Mouse (Mus musculus) stomach, embryonic 16.5 days (tissue): Measurements from ENCODE around the gene Irak3. TPM values are rescaled to one million over a fixed set of nuclear protein-coding genes. Genes with fewer than 3 reads are reported as not detected.

Source experiments
- ATAC-seq: fragments of 200-750 bp; cut with Nextera tagmentation; 2 replicates; pipeline ENCODE4 v1.8.0; 2017; ENCODE audit warnings: moderate number of reproducible peaks, moderate TSS enrichment; ENCODE audit not compliant: insufficient read depth, low FRiP score
- H3K27ac ChIP-seq: fragments of 300-500 bp; sonication (generic); 2 replicates; pipeline ENCODE4 v1.5.1; 2014; ENCODE audit warnings: low read length
- H3K27me3 ChIP-seq: fragments of 300-500 bp; sonication (generic); 2 replicates; pipeline ENCODE4 v1.6.1; 2014; ENCODE audit warnings: low read length, control low read depth, mixed read lengths; ENCODE audit not compliant: control insufficient read depth, insufficient read depth
- H3K36me3 ChIP-seq: fragments of 300-500 bp; sonication (generic); 2 replicates; pipeline ENCODE4 v1.6.1; 2014; ENCODE audit warnings: low read length; ENCODE audit not compliant: control insufficient read depth, insufficient read depth
- H3K4me1 ChIP-seq: fragments of 300-500 bp; sonication (generic); 2 replicates; pipeline ENCODE4 v1.6.1; 2014; ENCODE audit warnings: low read length, control low read depth, mixed read lengths; ENCODE audit not compliant: control insufficient read depth, insufficient read depth
- H3K4me2 ChIP-seq: fragments of 300-500 bp; sonication (generic); 2 replicates; pipeline ENCODE4 v1.6.1; 2014; ENCODE audit warnings: low read depth, low read length, mixed read lengths
- H3K4me3 ChIP-seq: fragments of 300-500 bp; sonication (generic); replicated peaks from 2 replicates; pipeline ENCODE4 v1.5.1; 2014; ENCODE audit warnings: mild to moderate bottlenecking, low read length
- H3K9ac ChIP-seq: fragments of 300-500 bp; sonication (generic); 2 replicates; pipeline ENCODE4 v1.6.1; 2014; ENCODE audit warnings: low read length
- H3K9me3 ChIP-seq: fragments of 300-500 bp; sonication (generic); replicated peaks from 2 replicates; pipeline ENCODE4 v1.6.1; 2016; ENCODE audit warnings: low read length, control low read depth; ENCODE audit not compliant: control insufficient read depth
- WGBS: fragments of 180-500 bp; shearing (Covaris S2); extraction: QIAGEN DNeasy Blood & Tissue Kit; methylation state at CpG from one replicate; pipeline ENCODE4 v1.1.7; 2014; 5-methylcytosine and 5-hydroxymethylcytosine counted together
- polyA plus RNA-seq: library from polyadenylated mRNA; unstranded; fragments of >200 nt; fragmentation: Nextera tagmentation; extraction: Ambion mirVana; gene quantifications from 2 replicates; pipeline ENCODE4 v1.2.1, GENCODE M21; 2015

Irak3 gene
- polyA plus RNA-seq, 1 experiment from 2014 or later, result 1.1 TPM

DNA sequence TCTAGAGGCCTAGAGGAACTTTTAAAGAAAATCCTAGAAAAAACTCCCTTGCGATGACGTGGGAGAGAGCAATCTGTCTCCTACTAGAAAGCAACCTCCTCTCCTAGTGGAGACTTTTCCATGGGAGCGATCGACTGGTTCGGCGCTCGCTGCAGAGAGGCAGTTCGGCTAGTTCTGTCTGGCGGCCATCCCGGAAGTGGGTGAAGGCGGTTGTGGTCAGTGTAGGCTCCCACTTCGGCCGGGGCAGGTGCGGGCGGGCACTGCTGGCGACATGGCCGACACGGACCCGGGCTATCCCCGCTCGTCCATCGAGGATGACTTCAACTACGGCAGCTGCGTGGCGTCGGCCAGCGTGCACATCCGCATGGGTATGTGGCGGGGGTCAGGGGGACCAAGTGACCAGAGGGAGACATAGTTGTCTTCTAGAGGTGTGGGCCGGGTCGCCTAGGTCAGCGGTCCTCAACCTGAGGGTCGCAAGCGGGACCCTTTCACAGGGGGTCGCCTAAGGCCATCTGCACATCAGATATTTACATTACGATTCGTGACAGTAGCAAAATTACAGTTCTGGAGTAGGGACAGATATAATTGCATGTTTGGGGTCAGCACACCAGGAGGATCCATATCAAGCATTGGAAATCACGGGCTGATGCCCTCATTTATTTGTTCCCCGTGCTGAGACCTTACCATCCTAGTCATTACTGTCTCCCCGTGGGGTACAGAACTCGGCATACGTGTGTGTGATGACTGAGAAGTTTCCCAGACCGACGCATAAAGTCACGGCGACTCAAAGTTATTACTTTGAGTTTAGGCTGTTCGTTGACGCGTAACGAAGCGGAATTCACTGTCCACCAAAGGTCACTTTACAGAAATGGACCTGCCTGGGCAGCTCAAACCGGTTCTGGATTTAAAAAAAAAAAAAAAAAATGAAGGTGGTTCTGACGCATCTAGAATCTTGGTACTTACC, 6.9 kb upstream of the Irak3 start:
- Histone ChIP-seq H3K9ac (peak overlapping the region; percentile 80), H3K4me1 (peaks cover 6% of the 10 kb centered on the region; the same call in 1 of the 2 replicates), H3K27me3 (no peaks in the 10 kb centered on the region), H3K4me3 (peak overlapping the region; percentile 86), H3K36me3 (no peaks in the 10 kb centered on the region), H3K9me3 (no peaks in the 10 kb centered on the region), H3K4me2 (peak overlapping the region; percentile 57), H3K27ac (peak overlapping the region; percentile 32)
- WGBS, result 2% methylated on average over 53 of the region's 53 CpGs
- peak; percentile 86 for ATAC-seq

DNA sequence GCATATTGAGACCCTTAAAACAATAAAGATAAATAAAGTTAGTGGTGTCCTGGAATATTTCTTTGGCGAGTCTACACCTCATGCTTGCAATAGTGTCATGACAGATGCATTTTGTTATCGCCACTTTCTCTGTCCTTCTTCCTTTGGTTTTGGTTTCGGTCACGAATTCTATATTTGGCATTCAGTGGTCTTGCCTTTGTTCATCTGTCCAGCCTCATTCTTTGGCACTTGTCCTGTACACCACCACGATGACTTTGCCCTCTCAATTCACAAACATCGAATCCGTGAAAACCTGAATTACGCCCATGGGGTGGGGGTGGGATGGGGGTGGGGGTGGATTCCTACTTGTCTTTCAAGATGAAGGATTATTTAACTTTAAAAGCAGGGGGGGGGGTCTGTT, 6.1 kb upstream of the Irak3 start:
- H3K9ac ChIP-seq, result no peak overlapping the region
- H3K4me3 ChIP-seq, result no peak overlapping the region
- no peaks in the 10 kb centered on the region for H3K36me3 ChIP-seq
- H3K4me2 ChIP-seq, result no peak overlapping the region
- H3K4me1 ChIP-seq, result peaks cover 6% of the 10 kb centered on the region; the same call in 1 of the 2 replicates
- no peak for ATAC-seq
- no peaks in the 10 kb centered on the region for H3K27me3 ChIP-seq
- no peaks in the 10 kb centered on the region for H3K9me3 ChIP-seq
- H3K27ac ChIP-seq, result no peak overlapping the region
- 84% methylated on average over 8 of the region's 8 CpGs for WGBS

DNA sequence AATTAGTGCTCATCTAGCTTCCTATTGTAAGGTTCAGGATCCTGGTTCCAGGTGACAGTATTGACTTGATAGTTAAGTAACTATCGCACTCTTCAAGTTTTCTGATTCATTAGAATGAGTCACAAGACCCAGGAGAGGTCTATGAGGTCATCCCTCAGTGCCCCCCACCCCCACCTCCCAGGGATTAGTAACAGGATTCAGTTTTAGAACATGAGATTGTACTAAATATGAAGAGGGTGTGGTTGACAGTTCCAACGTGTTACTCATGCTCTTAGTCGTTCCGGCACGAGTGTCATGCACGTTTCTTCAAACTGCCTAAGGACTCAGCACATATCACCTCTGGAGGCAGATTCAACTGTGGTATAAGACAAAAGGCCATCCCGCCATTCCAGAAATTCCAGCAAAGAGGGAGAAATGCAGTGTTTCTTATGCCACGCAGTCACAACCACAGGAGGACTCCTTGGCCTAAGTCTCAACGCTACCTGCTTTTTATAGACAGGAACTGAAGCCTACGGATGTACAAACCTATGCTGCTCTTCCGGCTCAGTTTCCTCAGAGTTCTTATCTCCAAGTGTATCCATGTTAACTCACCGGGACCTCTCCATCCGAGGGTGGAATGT, 2.8 kb upstream of the Irak3 start:
- no peak overlapping the region for H3K9ac ChIP-seq
- no peak overlapping the region; the same call in 1 of the 2 replicates for H3K27ac ChIP-seq
- ATAC-seq, result no peak
- peaks cover 5% of the 10 kb centered on the region; the same call in 1 of the 2 replicates for H3K27me3 ChIP-seq
- H3K4me1 ChIP-seq, result peaks cover 4% of the 10 kb centered on the region; the same call in 1 of the 2 replicates
- H3K36me3 ChIP-seq, result no peaks in the 10 kb centered on the region
- H3K4me3 ChIP-seq, result no peak overlapping the region
- H3K9me3 ChIP-seq, result no peaks in the 10 kb centered on the region
- H3K4me2 ChIP-seq, result no peak overlapping the region
- 75% methylated on average over 13 of the region's 13 CpGs for WGBS

GRCm38 (mm10) chr10:120202467-120203250, 729 bp upstream of the Irak3 start:
- Histone ChIP-seq H3K4me1 (no peaks in the 10 kb centered on the region), H3K4me2 (peak overlapping the region; percentile 76), H3K36me3 (no peaks in the 10 kb centered on the region), H3K27ac (no peak overlapping the region), H3K9me3 (no peaks in the 10 kb centered on the region), H3K9ac (no peak overlapping the region), H3K4me3 (peak overlapping the region; percentile 61; the same call in 1 of the 2 replicates), H3K27me3 (peaks cover 5% of the 10 kb centered on the region; the same call in 1 of the 2 replicates)
- ATAC-seq, result no peak
- WGBS, result 65% methylated on average over 16 of the region's 16 CpGs

DNA sequence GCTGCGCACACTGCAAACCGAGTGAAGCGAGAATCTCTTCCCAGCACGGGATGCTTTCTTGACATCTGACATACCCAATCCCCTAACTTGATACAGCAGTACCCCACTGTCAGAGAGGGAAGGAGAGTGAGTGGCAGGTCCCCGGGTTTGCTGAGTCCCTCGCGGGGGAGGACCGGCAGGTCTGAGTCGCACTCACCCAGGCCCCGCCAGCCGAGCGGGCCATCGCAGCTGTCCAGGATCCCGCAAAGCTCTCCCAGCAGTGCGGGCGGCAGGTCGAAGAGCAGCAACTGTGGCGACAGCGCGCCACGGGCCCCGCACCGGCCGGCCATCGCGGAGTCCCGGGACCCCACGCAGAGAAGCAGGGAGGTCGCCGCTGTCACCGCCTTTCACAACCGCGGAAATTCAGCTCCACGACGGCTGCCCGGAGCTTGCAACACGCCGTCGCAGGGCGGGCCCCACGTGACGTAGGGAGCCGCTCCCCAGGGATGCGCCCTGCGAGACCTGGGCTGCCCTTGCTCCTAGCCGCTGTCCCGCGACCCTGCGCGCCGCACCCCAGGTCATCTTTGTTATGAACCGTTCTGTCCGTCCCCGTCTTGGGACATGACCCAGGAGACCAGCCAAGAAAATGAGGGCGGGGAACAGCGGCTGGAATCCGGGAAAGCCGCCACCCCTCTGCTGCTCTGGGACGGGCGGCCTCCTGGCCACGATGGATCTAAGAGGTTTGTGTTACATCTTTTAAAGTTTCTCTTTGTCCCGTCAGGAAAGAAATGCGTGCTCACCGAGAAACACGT, 604 bp downstream of the Irak3 start, which contains the start of gene Tmbim4:
TSS of gene Tmbim4 (plus strand) at position 460 of the 791 bp plus-strand sequence.
- Histone ChIP-seq H3K4me3 (peak within 1 kb of the TSS; percentile 61), H3K27ac (peak within 1 kb of the TSS; percentile 5; the same call in 1 of the 2 replicates)

DNA sequence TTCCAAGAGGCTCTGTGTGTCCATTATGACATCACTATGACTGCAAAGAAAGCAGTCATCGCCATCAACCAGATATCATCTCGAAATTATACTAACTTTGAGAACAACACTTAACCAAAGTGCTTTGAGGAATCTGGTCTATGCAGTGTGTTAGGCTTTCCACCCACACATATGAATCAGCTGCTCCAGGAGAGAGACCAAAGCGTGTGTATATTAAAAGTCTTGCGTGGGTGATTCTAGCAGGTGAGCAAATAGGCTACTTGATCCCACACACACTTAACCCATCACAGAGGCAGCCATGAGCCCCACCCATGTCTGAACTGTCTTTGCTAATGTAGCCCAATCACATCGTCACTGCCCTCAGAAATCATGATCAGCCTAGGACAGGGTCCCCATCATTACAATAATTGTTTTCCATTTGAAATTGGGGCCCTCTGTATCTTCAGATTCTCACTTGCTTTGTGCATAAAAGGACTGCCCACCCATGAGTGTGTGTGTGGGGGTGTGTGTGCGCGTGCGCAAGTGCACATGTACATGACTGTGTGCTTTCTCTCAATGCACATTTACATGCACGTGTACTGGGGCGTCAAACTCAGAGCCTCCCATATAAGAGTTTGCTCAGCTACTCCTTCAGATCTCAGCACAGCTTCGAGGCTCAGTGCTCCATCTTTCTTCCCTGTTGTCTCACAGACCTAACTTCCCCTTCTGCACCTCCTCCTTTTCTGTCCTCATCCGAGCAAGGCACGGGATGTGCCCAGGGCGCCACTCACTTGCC, 4.7 kb downstream of the Irak3 start:
- Histone ChIP-seq H3K9ac (no peak overlapping the region), H3K36me3 (no peaks in the 10 kb centered on the region), H3K9me3 (no peaks in the 10 kb centered on the region), H3K27ac (no peak overlapping the region), H3K4me2 (no peak overlapping the region), H3K4me1 (no peaks in the 10 kb centered on the region), H3K4me3 (no peak overlapping the region), H3K27me3 (peaks cover 5% of the 10 kb centered on the region; the same call in 1 of the 2 replicates)
- 73% methylated on average over 14 of the region's 14 CpGs for WGBS
- ATAC-seq, result no peak

More for the DNA sequence above, 604 bp downstream of the Irak3 start, which contains the start of gene Tmbim4:
- ATAC-seq, result peak; percentile 66; the same call in 1 of the 2 replicates
- Histone ChIP-seq H3K4me2 (peak within 1 kb of the TSS; percentile 76), H3K27me3 (peaks cover 5% of the 10 kb centered on the region; the same call in 1 of the 2 replicates), H3K4me1 (no peaks in the 10 kb centered on the region), H3K9me3 (no peaks in the 10 kb centered on the region), H3K36me3 (no peaks in the 10 kb centered on the region), H3K9ac (peak within 1 kb of the TSS; percentile 68)
- 1% methylated on average over 65 of the region's 65 CpGs for WGBS

DNA sequence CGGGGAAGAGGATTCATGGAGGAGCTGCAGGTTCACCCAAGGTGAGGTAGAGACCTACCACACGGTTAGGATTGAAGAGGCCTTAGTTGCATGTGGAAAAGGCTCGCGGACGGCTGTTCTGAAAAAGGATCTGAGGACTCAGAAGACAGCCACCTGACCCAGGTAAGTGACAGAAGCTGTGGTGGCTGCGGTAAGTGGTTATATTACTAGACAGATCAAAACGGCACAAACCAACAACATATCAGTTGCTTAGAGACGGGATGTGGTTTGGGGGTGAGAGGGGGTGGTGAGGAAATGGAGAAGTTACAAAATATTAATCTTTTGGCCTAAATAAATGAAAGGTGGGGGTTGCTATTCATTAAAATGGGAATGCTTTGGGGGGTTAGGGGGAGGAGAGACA, 8.7 kb downstream of the Irak3 start:
- no peaks in the 10 kb centered on the region for H3K27me3 ChIP-seq
- no peak overlapping the region for H3K4me2 ChIP-seq
- H3K36me3 ChIP-seq, result no peaks in the 10 kb centered on the region
- no peak overlapping the region for H3K9ac ChIP-seq
- no peaks in the 10 kb centered on the region for H3K4me1 ChIP-seq
- ATAC-seq, result no peak
- no peak overlapping the region for H3K4me3 ChIP-seq
- H3K9me3 ChIP-seq, result no peaks in the 10 kb centered on the region
- WGBS, result 86% methylated on average over 8 of the region's 8 CpGs
- H3K27ac ChIP-seq, result no peak overlapping the region
